Mouse (Mus musculus) frontal cortex, postnatal 25 days (tissue): Measurements from ENCODE around the gene C87436.
"Not testable (repeated sequence)": the region's sequence is repeated elsewhere in the genome, so short reads cannot be mapped to it uniquely, and the experiment has no call there.

Experiments
- DNase-seq, 2 experiments: peaks; one replicate each; pipeline ENCODE4 v3.0.0; 2022; ENCODE audit warnings: low spot score in 2 of 2

The C87436 gene

DNA sequence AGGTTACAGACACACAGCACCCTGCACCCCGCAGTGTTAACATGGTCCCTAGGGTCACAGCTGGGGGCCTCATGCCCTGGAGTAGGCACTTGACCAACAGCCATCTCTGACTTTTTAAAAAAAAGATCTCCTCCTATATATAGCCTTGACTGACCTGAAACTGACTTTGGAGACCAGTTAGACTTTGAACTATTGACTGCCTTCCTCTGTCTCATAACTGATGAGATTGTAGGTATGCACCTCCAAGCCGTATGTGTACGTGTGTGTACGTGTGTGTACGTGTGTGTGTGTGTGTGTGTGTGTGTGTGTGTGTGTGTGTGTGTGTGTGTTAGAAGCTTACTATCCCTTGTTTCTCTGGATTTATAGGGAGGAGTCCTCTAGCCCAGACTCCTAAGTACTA lies 43.7 kb downstream of the C87436 start:
- no peak for DNase-seq

DNA sequence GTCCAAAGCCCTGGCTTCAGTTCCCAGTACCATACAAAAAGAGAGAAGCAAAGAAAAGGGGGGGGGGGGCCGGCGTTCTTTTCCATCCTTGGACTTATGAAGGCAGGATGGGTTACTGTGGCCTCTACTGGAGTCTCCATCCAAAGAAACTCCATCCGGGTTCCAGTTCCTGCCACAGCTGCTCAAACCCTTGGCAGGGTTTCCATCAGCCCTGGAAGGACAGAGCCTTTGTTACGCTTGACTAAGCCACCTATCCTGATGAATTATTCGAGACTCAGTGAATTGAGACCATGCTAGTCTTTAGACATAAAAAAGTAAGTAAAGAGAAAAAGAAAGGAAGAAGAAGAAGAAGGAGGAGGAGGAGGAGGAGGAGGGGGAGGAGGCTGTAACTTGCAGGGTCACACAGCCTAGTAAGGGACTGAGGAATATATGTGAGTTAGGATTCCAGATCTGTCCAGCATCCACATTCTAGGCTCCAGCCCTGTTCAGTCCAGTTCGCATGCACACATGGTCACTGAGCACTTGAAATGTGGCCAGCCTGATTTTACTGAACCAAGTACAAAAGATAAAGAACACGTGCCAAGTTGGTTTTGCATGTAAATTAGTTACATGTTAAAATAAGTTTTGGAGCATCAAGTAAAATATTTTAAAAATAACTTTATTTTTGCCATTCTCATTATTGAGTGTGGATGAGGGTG lies 47.9 kb downstream of the C87436 start:
- no peak for DNase-seq

DNA sequence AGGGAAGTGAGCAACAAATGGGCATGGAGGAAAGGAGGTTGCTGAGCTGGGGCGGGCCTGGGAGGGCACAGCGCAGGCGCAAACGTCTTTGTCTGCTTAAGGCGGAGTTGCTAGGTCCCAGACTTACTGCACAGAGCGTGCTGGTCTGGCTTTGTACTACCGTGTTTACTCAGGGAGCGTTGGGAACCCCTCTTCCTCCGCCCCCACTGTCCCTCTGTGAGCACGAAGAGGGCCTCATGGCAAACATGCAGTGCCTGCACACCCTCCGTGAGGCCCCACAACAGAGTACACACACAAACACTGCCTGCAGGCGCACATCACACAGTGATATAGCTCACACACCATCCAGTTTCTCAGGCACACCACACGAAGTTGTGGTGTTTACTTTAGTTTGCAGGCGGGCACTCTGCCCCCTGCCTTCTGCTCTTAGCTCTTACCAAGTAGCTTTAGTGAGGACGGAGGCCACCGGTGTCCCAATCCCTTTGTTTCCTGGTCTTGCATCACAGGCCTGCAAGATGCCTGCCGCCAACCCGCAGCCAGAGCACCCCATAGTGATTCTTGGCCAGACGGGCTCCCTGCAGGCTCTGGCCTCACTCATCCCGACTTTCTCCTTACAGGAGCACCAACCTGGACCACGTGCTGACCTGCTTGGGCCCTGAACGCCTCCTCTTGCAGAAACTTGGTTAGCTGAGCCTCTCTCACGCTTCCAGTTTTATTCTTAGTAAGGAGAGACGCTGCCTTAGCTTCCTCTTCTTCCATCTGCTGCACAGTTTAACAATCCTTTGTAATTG lies 49.4 kb downstream of the C87436 start:
- peak; percentile 51 to 52 for DNase-seq

DNA sequence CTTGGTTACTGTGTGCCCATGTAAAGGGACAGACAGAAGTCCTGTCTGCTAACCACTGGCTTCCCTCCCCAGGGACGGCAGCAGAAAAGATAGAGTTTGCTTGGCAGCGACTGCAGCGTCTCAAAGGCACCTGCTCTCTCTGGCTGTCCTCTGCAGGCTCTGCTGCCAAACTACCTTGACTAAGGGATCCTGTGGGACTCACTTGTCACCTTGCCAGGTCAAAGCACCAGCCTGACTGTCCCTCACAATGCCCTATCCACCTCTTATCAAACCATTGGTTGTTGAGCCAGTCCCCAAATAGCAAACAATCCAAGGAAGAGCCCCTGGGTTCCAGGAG lies 49.9 kb downstream of the C87436 start:
- no peak for DNase-seq

DNA sequence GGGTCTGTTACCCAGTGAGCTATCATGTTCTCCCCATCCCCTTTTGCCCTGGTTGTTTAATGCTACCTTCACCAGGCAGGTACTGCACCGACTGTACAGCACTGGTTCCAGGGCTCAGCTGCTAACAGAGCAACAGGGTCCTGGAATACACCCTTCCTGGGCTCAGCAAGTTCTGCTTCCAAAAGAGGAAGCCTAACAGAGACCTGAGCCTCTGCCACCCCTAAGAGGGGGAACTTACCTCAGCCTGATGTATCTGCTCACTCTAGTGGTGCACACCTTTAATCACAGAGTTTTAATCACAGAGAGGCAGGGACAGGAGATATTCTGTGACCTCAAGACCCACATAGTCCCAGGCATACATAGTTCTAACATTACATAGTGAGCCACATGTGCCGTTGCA lies 51.8 kb downstream of the C87436 start:
- DNase-seq = no peak

DNA sequence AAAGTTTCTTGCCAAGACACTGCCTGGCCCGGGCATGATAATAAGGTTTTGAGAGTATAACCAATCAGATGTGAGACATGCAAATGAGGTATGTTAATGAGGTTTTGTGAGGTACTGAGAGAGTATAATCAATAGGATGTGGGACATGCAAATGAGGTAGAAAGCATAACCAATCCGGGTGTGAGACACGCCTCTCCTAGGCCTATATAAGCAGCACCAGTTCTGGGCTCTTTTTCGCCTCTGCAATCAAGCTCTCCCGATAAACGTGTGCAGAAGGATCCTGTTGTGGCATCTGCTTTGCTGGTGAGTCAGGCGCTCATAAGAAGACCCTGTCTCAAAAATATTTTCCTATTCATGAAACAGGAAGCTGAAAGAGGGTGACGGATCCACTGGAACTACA lies 52.2 kb downstream of the C87436 start:
- not testable (repeated sequence) for DNase-seq

DNA sequence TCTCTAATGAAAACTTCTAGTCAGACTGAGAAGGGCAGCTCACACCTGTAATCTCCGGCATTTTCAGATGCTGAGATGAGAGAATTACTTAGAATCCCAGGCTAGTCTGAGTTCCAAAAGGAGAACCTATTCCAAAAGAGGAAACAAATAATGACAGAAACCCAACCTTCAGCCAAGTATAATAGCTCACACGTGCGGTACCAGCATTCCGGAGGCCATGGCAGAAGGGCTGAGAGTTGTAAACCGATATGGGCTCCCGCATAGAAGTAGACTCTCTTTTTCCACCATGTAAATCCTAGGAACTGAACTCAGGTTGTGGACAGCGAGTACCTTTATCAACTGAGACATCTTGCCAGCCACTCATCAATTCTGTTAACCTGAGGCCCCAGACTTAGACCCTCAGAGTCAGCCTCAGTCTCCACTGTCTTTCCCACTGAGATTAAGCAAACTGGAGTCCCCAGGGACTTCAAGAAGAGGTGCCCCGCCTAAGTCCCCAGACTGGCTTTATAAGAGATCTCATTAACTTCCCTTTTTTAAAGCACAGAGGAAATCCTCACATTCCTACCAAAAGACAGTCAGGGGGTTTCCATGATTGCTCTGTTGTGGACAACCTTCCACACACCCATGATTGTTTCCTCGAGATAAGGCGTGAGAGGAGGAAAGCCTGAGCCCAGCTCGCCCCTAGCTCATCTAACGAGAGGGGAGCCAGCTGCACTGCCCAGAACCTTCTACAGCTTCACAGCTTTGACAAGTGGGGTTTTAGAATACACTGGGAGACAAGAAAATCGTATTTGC lies 55.5 kb downstream of the C87436 start:
- DNase-seq = no peak

DNA sequence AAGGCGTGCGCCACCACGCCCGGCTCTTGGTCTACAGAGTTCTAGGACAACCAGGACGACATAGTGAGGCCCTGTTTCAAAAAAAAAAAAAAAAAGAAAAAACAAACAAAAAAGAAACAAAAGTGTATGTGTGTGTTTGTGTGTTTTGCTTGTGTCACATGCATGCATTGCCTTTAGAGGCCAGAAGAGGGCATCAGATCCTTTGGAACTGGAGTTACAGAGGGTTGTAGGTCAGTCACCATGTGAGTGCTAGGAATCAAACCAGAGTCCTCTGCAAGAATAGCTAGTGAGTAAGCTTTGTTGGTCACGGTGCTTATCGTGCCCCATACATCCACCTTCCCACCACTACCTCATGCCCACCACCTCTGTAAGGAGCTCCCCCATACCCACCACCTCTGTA lies 56.6 kb downstream of the C87436 start:
- no peak for DNase-seq

DNA sequence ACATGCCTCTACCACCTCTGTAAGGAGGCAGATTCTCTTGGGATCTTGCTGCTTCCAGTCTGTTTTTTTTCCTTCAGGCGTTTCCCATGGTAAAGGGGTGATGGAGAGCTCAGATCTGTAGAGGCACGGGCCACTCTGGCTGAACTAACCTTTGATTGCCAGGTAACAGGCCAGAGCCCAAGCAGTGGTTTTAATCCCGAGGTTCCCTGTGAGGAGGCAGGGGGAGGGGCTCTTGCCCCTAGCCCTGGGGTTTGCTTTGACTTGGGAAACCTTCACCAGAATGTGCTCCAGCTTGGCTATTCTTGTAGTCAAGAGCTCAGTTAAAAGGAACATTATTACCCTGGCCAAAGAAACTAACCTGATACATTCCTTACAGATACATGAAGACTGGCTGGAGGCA lies 57.5 kb downstream of the C87436 start:
- DNase-seq = no peak

DNA sequence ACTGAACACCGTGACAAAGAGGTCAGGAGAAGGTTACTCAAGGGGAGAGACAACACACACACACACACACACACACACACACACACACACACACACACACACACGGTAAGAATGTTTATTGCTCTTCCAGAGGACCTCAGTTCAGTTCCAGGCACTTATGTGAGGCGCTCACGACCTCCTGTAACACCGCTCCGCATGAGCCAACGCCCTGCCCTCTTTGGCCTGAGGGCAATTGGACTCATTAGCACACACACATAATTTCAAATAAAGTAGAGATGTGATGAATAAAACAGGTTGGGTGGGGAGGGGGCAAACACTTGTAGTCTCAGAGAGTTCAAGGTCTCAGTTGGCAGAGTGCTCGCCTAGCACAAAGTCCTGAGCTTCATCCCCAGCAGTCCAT lies 58.0 kb downstream of the C87436 start:
- DNase-seq = no peak

DNA sequence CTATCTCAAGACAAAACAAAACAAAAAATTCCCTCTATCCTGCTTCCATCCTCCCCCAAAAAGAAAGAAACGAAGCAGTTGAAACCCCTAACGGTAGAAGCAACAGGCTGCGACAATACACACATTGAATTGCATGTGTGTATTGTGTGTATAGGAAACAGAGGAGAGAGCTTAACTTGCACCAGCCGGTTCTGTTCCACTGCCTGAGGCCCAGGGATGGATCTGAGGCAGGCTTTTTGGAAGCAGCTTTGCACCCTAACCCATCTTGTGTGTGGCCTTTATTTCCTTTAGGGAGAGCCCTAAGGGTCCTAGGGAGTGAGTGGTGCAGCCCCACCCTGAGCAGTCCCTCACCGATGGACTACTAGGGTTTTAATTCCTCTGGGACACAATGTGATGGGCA lies 58.4 kb downstream of the C87436 start:
- no peak for DNase-seq

DNA sequence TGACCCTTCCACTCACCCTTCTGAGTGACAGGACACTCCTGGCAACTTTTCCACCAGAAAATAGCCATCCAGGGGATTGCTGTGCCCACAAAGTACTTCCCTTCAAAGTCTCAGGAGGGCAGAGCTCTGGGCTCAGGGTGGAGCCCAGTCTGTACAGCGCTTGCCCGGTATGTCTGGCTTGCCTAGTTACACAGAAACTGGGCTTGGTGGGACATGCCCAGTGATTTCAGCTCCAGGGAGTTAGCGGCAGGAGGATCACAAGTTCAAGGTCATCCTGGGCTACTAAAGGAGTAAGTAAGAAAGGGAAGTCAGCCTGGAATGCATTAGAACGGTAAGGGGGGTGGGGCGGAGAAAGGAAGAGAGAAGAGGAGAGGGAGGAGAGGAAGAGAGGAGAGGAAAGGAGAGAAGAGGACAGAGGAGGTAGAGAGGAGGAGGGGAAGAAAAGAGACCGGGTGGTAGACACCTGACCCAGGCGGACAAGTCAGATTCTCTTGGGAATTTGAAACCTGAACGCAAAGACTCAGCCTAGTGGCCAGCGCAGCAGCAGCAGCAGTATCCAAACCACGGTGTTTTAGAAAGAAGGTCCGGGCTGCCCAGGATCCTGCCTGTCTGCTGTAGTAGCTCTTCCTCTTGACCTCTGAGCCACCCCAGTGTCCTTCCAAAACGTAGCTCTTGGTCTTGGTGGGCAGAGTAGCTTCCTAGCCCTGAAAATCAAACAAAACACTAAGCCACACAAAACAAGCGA lies 59.1 kb downstream of the C87436 start:
- DNase-seq = no peak

DNA sequence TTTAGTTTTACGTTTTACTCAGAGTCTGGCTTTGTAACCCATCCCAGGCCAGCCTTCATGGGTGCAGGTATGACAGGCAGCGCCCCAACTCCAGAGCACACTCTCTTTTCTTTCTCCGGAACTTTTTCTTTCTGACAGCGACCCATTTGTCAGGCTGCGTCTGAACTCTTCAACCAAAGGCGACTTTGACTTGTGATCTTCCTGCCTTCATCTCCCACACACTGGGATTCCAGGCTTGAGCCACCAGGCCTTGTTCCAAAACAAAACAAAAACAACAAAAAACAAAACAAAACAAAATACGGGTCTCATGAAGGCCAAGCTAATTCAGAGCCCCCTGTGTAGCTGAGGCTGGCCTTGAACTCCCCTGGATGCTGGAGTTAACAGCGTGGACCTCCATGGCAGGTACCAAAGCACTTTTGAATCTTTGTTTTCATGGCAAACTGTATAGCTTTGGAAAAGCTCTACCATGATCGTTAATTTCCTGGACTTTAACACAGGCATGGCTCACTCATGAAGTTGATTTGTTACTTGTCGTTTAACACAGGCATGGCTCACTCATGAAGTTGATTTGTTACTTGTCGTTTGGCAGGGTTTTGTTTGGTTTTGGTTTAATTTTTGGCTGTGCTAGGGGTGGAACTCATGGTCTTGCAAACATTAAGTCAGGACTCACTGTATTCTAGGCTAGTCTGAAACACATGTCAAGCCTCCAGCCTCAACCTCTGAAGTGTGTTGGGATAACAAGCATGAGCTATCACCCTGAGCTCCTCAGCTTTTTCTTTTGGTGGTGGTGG lies 60.0 kb downstream of the C87436 start:
- no peak for DNase-seq

DNA sequence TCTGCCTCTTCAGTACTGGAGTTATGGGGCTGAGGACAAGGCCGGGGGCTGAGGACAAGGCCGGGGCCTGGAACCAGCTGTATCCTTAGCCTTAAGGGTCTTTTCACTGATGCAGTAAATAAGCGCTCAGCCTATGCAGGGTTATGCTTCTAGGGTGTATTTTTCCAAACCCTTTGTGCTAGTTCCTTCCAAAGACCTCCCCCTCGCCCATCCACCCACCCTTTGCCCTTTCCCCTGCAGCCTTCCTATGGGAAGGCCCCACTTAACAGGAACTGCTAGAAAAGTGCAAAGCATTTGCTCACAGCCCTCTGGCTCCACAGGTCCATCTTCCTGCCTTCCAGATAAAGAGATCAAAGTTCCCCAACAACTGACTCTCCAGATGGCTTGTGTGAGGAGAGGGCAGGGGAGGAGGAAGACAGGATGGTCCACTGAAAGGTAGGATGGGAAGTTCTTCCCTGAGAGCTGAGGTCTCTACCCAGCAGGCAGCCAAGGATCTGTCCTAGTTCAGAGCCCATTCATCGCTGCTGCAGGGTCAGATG lies 61.5 kb downstream of the C87436 start:
- DNase-seq = no peak

DNA sequence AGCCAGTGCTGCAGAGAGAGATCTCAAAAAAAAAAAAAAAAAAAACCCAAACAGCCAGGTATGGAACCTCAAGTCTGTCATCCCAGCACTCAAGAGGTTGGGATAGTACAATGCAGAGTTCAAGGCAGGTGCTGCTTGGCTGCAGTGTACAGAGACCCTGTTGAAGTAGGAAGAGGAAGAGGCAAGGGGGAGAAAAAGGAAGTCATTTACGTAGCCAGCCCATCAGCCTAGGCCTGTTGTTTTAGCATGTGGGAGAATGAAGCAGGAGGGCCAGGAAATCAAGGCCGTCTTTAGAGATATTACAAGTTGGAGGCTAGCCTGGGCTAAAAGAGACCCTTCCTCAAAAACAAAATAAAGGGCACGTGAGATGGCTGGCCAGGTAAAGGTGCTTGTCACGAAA lies 65.3 kb downstream of the C87436 start:
- no peak for DNase-seq

DNA sequence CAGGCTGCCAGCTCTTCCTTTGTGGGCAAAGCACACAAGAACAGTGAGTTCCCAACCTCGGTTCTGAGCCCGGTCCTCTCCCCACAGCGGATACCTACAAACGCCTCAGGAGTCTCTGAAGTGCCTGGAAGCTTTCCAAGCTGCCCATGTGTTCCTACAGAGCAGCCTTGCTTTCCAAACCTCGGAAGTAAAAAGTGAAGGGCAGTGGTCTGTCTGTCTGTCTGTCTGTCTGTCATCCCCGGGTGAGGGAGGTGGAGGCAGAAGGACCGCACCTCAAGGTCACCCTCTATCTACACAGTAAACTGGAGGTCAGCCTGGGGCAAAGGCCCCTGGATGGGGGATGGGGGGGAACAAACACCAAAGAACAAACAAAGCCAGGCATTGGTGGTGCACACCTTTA lies 67.5 kb downstream of the C87436 start:
- DNase-seq = no peak

DNA sequence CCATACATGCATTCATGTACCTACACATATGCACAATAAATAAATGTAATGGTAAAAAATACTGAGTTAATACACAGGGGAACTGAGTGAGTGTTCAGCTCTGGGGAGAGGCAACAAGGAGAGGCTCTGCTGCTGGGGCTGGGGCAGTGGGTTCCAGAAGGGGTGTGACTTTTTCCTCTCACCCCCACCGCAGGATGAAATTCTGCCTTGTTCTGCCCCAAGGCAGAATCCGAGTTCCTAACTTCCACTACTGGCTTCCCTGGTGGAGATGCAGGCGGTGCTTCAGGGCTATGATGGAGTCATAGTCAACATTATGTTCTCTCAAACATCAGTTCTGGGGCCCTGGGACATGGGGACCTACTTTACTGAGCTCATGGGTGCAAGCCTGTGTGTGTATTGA lies 68.1 kb downstream of the C87436 start:
- no peak for DNase-seq

DNA sequence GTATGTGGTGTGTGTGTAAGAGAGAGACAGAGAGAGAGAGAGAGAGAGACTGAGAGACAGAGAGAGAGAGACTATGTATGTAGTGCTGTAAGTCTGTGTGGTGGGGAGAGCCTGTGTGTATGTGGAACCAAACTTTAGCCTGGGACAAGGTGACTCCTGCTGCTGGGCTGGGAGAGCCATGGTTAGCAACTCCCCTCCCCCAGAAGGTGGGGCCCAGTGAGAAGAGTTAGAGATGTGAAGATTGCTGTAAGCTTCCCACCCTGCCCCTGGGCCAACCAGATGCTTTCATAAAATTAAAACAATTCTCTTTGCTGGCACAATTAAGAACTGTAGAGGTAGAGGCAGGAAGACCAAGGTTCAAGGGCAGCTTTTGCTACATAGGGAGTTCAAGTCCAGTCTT lies 68.9 kb downstream of the C87436 start:
- DNase-seq = no peak

DNA sequence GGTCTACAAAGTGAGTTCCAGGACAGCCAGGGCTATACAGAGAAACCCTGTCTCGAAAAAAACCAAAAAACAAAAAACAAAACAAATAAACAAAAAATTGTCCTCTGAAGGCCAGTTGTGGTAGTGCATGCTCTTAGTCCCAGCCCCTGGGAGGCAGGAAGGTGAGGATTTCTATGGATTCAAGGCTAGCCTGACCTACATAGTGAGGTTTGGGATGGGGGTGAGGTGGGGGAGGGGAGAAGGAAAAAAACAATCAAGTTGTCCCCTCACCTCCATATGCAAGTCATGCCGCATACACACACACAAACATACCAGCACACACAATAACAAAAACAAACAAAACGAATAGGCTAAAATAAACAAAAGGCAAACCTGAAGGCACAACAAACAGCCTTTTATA lies 70.6 kb downstream of the C87436 start:
- no peak for DNase-seq

DNA sequence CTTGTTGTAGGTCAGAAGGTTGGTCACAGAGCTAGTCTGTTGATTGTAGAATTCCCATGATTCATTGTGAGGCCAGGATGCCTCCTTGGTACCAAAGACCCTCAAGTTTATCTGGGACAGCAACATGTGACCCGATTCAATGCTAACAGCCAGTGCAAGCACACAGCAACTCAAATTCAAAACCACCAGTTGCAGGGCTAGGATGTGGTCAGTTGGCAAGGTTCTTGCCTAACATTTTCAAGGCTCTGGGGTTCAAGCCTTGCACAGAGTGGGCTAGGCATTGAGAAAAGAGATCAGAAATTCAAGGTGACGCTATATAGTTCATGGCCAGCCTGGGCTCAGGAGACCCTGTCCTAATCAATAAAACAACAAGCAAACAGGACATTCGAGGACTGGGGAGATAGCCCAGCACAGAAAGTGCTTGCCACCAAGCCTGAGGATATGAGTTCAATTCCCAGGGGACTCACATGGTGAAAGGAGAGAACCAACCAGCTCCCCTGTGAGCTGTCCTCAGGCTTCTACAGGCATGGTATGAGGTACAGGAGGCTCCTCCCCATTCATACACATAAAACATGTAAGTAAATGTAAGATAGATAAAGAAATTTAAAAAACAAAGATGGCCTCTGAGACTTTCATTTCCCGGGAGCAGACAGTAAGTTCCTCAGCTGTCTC lies 71.2 kb downstream of the C87436 start:
- no peak for DNase-seq

DNA sequence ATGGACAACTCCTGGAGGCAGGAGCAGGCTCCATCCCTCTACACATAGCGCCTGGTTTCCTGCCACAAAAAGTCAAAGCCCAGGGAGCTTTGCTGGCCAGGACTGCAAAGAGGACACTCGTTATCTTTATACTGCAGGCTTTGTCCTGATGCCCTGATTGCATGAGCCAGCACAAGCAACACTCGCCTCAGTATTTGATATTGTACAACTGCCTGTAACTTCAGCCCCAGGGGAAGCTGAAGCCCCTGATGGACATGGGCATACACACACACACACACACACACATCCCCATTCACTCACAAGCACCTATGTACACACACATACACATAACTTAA lies 71.7 kb downstream of the C87436 start:
- no peak for DNase-seq
